Mouse (Mus musculus) liver, embryonic 15.5 days (tissue): ENCODE results near the gene Psmb11. TPM values are rescaled to one million over a fixed set of nuclear protein-coding genes. Genes with fewer than 3 reads are reported as not detected.

Source experiments
- ATAC-seq: fragments of 200-750 bp; cut with Nextera tagmentation; 2 replicates; pipeline ENCODE4 v1.8.0; 2017; ENCODE audit warnings: moderate number of reproducible peaks, mild to moderate bottlenecking, moderate library complexity; ENCODE audit not compliant: insufficient read depth
- H3K27ac ChIP-seq: fragments of 300-500 bp; sonication (generic); replicated peaks from 2 replicates; pipeline ENCODE4 v1.5.1; 2015; ENCODE audit warnings: mild to moderate bottlenecking, inconsistent platforms
- H3K27me3 ChIP-seq: fragments of 300-500 bp; sonication (generic); 2 replicates; pipeline ENCODE4 v1.6.1; 2015; ENCODE audit warnings: mild to moderate bottlenecking, inconsistent platforms
- H3K36me3 ChIP-seq: fragments of 300-500 bp; sonication (generic); replicated peaks from 2 replicates; pipeline ENCODE4 v1.6.1; 2015; ENCODE audit warnings: moderate library complexity, mild to moderate bottlenecking, inconsistent platforms
- H3K4me1 ChIP-seq: fragments of 300-500 bp; sonication (generic); replicated peaks from 2 replicates; pipeline ENCODE4 v1.6.1; 2015; ENCODE audit warnings: inconsistent platforms
- H3K4me2 ChIP-seq: fragments of 300-500 bp; sonication (generic); 2 replicates; pipeline ENCODE4 v1.6.1; 2015; ENCODE audit warnings: moderate library complexity, mild to moderate bottlenecking, inconsistent platforms
- H3K4me3 ChIP-seq: fragments of 300-500 bp; sonication (generic); replicated peaks from 2 replicates; pipeline ENCODE4 v1.5.1; 2015; ENCODE audit warnings: mild to moderate bottlenecking, inconsistent platforms
- H3K9ac ChIP-seq: fragments of 300-500 bp; sonication (generic); 2 replicates; pipeline ENCODE4 v1.6.1; 2015; ENCODE audit warnings: moderate library complexity, mild to moderate bottlenecking, inconsistent platforms
- H3K9me3 ChIP-seq: fragments of 300-500 bp; sonication (generic); replicated peaks from 2 replicates; pipeline ENCODE4 v1.6.1; 2016; ENCODE audit warnings: inconsistent platforms
- WGBS: fragments of 180-500 bp; shearing (Covaris S2); methylation state at CpG from one replicate; pipeline ENCODE4 v1.1.7; 2015; ENCODE audit warnings: mixed read lengths; ENCODE audit not compliant: insufficient replicate concordance; 5-methylcytosine and 5-hydroxymethylcytosine counted together
- microRNA counts: library from miRNA; unstranded; fragments of <30 nt; microRNA quantifications from one replicate; lab custom pipeline; 2016
- microRNA-seq: library from miRNA; unstranded; fragments of <30 nt; microRNA quantifications from one replicate; pipeline ENCODE4, GENCODE M21; 2016
- polyA plus RNA-seq: library from polyadenylated mRNA; unstranded; fragments of >200 nt; fragmentation: Nextera tagmentation; extraction: Ambion mirVana; gene quantifications from 2 replicates; pipeline ENCODE4 v1.2.1, GENCODE M21; 2015

The Psmb11 gene
- polyA plus RNA-seq, 1 experiment from 2014 or later, result not detected

GRCm38 (mm10) chr14:54660009-54660408 is 38.8 kb downstream of the Psmb11 start:
- Histone ChIP-seq H3K36me3 (peaks cover 98% of the 10 kb centered on the region), H3K4me3 (no peak overlapping the region), H3K4me2 (no peak overlapping the region), H3K27me3 (no peaks in the 10 kb centered on the region), H3K9me3 (no peaks in the 10 kb centered on the region), H3K27ac (no peak overlapping the region), H3K4me1 (no peaks in the 10 kb centered on the region), H3K9ac (no peak overlapping the region)
- ATAC-seq, result no peak
- WGBS, result 81% methylated on average over 2 of the region's 2 CpGs

- no peaks in the 10 kb centered on the region for H3K27me3 ChIP-seq
- H3K27ac ChIP-seq, result no peak overlapping the region
- H3K4me1 ChIP-seq, result no peaks in the 10 kb centered on the region
- 85% methylated on average over 10 of the region's 10 CpGs for WGBS
- no peak overlapping the region for H3K4me2 ChIP-seq
- no peak for ATAC-seq
- no peaks in the 10 kb centered on the region for H3K9me3 ChIP-seq
- H3K36me3 ChIP-seq, result peaks cover 96% of the 10 kb centered on the region
- no peak overlapping the region for H3K9ac ChIP-seq
- H3K4me3 ChIP-seq, result no peak overlapping the region
Measured at GRCm38 (mm10) chr14:54664477-54665222, 43.4 kb downstream of the Psmb11 start.

DNA sequence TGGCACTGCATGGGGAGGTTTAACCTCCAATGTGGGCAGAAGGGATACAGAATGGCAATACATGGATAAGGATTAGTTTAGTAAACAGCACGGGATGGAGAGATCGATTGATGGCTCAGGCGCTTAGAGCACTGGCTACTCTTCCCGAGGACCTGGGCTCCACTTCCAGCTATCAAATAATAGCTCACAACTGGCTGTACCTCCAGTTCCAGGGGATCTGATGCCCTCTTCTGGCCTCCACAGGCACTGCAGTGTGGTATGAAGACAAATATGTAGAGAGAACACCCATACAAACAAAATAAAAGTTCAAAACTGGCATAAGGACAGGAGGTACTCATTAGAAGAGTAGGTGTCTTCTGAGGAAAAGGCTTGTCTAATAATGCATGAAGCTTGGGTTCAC is 48.1 kb downstream of the Psmb11 start:
- no peak overlapping the region for H3K27ac ChIP-seq
- H3K4me2 ChIP-seq, result no peak overlapping the region
- WGBS, result 66% methylated on average over 4 of the region's 4 CpGs
- peaks cover 80% of the 10 kb centered on the region for H3K36me3 ChIP-seq
- H3K4me1 ChIP-seq, result no peaks in the 10 kb centered on the region
- H3K9me3 ChIP-seq, result no peaks in the 10 kb centered on the region
- no peak overlapping the region for H3K4me3 ChIP-seq
- ATAC-seq, result no peak
- H3K9ac ChIP-seq, result no peak overlapping the region
- H3K27me3 ChIP-seq, result no peaks in the 10 kb centered on the region

DNA sequence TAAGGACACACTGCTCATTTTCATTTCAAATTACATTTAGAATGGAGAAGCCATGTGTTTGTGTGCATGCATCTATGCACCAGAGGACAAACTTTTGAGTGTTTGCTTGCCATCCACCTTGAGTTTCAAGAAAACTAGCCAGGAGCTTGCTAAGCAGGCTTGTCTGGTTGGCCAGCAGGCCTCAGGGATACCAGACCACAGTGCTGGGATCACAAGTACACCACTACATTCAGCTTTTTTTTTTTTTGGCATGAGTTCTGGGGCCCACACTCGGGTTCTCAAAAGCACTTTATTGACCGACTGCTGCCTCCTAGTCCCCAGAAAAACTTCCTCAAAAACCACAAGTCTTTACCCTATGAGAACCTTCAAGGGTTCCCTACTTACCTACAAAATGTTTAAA is 53.1 kb downstream of the Psmb11 start:
- no peaks in the 10 kb centered on the region for H3K27me3 ChIP-seq
- H3K4me1 ChIP-seq, result no peaks in the 10 kb centered on the region
- no peak overlapping the region for H3K9ac ChIP-seq
- H3K27ac ChIP-seq, result no peak overlapping the region
- no peak for ATAC-seq
- peaks cover 80% of the 10 kb centered on the region for H3K36me3 ChIP-seq
- H3K4me2 ChIP-seq, result no peak overlapping the region
- 39% methylated on average over 2 of the region's 2 CpGs for WGBS
- H3K4me3 ChIP-seq, result no peak overlapping the region
- no peaks in the 10 kb centered on the region for H3K9me3 ChIP-seq

DNA sequence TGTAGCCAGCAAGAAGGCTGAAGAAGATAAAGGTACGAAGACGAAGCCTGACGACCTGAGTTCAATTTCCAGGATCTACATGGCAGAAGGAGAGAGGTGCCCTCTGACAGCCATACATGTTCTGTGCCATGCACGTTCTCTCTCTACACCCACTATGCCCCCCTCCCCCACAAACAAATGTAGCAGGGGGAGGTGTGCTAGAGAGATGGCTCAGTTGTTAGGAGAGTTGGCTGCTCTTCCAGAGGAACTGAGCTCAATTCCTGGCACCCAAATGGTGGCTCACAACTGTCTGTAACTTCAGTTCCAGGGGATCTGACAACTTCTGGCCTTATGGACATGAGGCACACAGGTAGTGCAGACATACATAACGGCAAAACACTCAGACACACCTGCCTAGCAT is 55.1 kb downstream of the Psmb11 start:
- Histone ChIP-seq H3K4me3 (no peak overlapping the region), H3K9ac (no peak overlapping the region), H3K4me2 (no peak overlapping the region), H3K4me1 (no peaks in the 10 kb centered on the region; the same call in 1 of the 2 replicates), H3K27ac (no peak overlapping the region), H3K27me3 (no peaks in the 10 kb centered on the region), H3K36me3 (peaks cover 88% of the 10 kb centered on the region), H3K9me3 (no peaks in the 10 kb centered on the region)
- no peak for ATAC-seq
- 86% methylated on average over 5 of the region's 5 CpGs for WGBS

DNA sequence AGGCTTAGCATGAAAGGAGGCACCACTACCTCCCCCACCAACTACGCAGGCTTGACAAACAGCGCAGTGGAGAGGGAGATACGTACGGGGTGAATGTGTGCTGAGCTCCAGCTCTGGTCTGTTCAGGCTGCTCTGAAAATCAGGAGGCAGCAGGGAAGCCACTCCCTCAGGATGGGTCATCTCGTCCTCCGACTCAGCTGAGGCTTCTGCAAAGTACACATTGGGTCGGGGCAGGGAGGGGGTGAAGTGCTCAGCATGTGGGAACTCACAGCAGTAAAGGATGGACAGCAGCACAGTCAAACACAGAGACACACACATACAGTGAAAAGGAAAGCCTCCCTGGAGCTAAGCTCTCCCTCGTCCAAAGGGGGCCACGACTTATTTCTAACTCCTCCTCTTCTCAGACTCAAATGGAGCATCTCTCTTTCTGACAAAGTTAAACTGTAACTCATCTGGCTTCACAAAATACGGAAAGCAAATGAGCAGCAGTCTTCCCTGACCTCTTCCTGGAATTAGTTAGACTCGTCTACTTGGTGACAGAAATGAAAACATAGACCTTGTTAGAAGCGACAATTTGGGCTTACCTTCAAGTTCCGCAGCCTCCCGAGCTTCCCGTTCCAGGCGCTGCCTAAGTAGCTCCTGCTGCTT is 57.5 kb downstream of the Psmb11 start:
- H3K4me2 ChIP-seq, result no peak overlapping the region
- ATAC-seq, result peak; percentile 61
- H3K9me3 ChIP-seq, result no peaks in the 10 kb centered on the region
- H3K4me3 ChIP-seq, result no peak overlapping the region
- no peak overlapping the region for H3K9ac ChIP-seq
- H3K27me3 ChIP-seq, result no peaks in the 10 kb centered on the region
- H3K36me3 ChIP-seq, result peaks cover 89% of the 10 kb centered on the region
- WGBS, result 79% methylated on average over 16 of the region's 16 CpGs
- peaks cover 17% of the 10 kb centered on the region for H3K4me1 ChIP-seq
- H3K27ac ChIP-seq, result no peak overlapping the region

MicroRNA genes within 50 kb of the gene (microRNA counts, 519-probe panel; counts per million panel counts)
- not detected for microRNA mmu-miR-686 (lab: Ali Mortazavi, UCI)

Small RNAs within 50 kb of the gene (microRNA-seq; reads per million reads assigned to microRNA genes)
- gene Mir686 (not detected), gene Mir6948 (not detected)

Other genes with a start within 250 kb of the Psmb11 start
- gene Slc7a7, start 203.7 kb upstream of the Psmb11 start, polyA plus RNA-seq, result 9.9 and 10.5 TPM in 2 replicates
- 128 and 168 TPM in 2 replicates for gene Mrpl52, start 194.5 kb upstream of the Psmb11 start, polyA plus RNA-seq
- gene Mmp14, start 189.8 kb upstream of the Psmb11 start, polyA plus RNA-seq, result 22.6 and 24.7 TPM in 2 replicates
- gene Lrp10, start 157.3 kb upstream of the Psmb11 start, polyA plus RNA-seq, result 21.2 and 23.0 TPM in 2 replicates
- 0.20 and 0.23 TPM in 2 replicates for gene Rem2, start 145.3 kb upstream of the Psmb11 start, polyA plus RNA-seq
- 25.1 and 26.3 TPM in 2 replicates for gene Prmt5, start 103.9 kb upstream of the Psmb11 start, polyA plus RNA-seq
- gene Haus4, start 66.8 kb upstream of the Psmb11 start, polyA plus RNA-seq, result 33.7 and 34.1 TPM in 2 replicates
- gene Ajuba, start 43.9 kb upstream of the Psmb11 start, polyA plus RNA-seq, result 5.6 TPM in 2 replicates
- 1.9 and 2.9 TPM in 2 replicates for gene 4931414P19Rik, start 15.4 kb upstream of the Psmb11 start, polyA plus RNA-seq
- gene Psmb5, start 3.4 kb upstream of the Psmb11 start, polyA plus RNA-seq, result 204 and 211 TPM in 2 replicates
- gene Gm17606, start 19.5 kb downstream of the Psmb11 start, polyA plus RNA-seq, result not detected in 2 replicates
- 0.16 and 0.35 TPM in 2 replicates for gene Cdh24, start 19.9 kb downstream of the Psmb11 start, polyA plus RNA-seq
- gene 1700123O20Rik, start 64.8 kb downstream of the Psmb11 start, polyA plus RNA-seq, result 39.3 and 39.5 TPM in 2 replicates
- 47.3 and 48.7 TPM in 2 replicates for gene Acin1, start 65.5 kb downstream of the Psmb11 start, polyA plus RNA-seq
- 0.05 TPM in 1 of 2 replicates, not detected in the other for gene Gm29776, start 77.4 kb downstream of the Psmb11 start, polyA plus RNA-seq
- 10.6 and 12.6 TPM in 2 replicates for gene Cebpe, start 90.7 kb downstream of the Psmb11 start, polyA plus RNA-seq
- 3.0 and 3.5 TPM in 2 replicates for gene Slc7a8, start 160.5 kb downstream of the Psmb11 start, polyA plus RNA-seq
- gene Rnf212b, start 192.7 kb downstream of the Psmb11 start, polyA plus RNA-seq, result not detected in 2 replicates
- 1.6 and 2.6 TPM in 2 replicates for gene Homez, start 249.5 kb downstream of the Psmb11 start, polyA plus RNA-seq